Comparison of ENCODE assay signal across 23 mouse cellular contexts in genomic region chr10:97309580-97309979, GRCm38 (mm10).
"Had no signal": no experiment of that assay in that cellular context is flagged by ENCODE, and none has a peak within 500 bp of the region (broad histone marks: within the 10 kb centered on the region; RNA-seq: fewer than 3 reads in every experiment).

No protein-coding gene starts in this region.

- H3K4me2 ChIP-seq: heart, embryonic 12.5 days; hindbrain, embryonic 12.5 days; hindbrain, embryonic 14.5 days; intestine, embryonic 15.5 days; limb, embryonic 13.5 days had no signal

- H3K27me3 ChIP-seq: heart, embryonic 12.5 days; hindbrain, embryonic 12.5 days; intestine, embryonic 15.5 days; limb, embryonic 13.5 days had no signal

- H3K4me1 ChIP-seq: heart, embryonic 10.5 days; heart, embryonic 12.5 days; intestine, embryonic 15.5 days had no signal

- H3K9me3 ChIP-seq: heart, embryonic 10.5 days; heart, embryonic 12.5 days; hindbrain, embryonic 10.5 days; hindbrain, embryonic 12.5 days; intestine, embryonic 15.5 days; limb, embryonic 13.5 days had no signal

- DNase-seq: gastrocnemius, adult 2 months; gastrocnemius, postnatal 10 days; gastrocnemius, postnatal 25 days; heart, adult 18-20 months; heart, postnatal 10 days; heart, postnatal 4 days; kidney, adult 18-20 months; kidney, adult 8-10 months; kidney, postnatal 10 days; kidney, postnatal 25 days; layer of hippocampus, adult 9-11 months; layer of hippocampus, postnatal 36 days; left cerebral cortex, postnatal 4 days had no signal

- H3K36me3 ChIP-seq: heart, embryonic 10.5 days; heart, embryonic 12.5 days; hindbrain, embryonic 10.5 days; hindbrain, embryonic 12.5 days; intestine, embryonic 15.5 days; limb, embryonic 13.5 days had no signal

- ATAC-seq: hindbrain, embryonic 16.5 days; inflammation-experienced regulatory T-cells, adult 6 months; intestine, embryonic 15.5 days; intestine, postnatal 0 days had no signal

- H3K9ac ChIP-seq: heart, embryonic 12.5 days; hindbrain, embryonic 12.5 days; hindbrain, embryonic 14.5 days; intestine, embryonic 15.5 days; limb, embryonic 13.5 days had no signal

- H3K4me3 ChIP-seq: gastrocnemius, adult 2 months; heart, embryonic 10.5 days; heart, embryonic 12.5 days; hindbrain, embryonic 10.5 days; hindbrain, embryonic 12.5 days; intestine, embryonic 15.5 days; limb, embryonic 13.5 days had no signal

- H3K27ac ChIP-seq: gastrocnemius, adult 2 months; heart, embryonic 10.5 days; hindbrain, embryonic 10.5 days; hindbrain, embryonic 12.5 days; hindbrain, embryonic 14.5 days; limb, embryonic 13.5 days had no signal
